Comparison of ENCODE assay signal across 9 mouse cellular contexts in the genomic region with DNA sequence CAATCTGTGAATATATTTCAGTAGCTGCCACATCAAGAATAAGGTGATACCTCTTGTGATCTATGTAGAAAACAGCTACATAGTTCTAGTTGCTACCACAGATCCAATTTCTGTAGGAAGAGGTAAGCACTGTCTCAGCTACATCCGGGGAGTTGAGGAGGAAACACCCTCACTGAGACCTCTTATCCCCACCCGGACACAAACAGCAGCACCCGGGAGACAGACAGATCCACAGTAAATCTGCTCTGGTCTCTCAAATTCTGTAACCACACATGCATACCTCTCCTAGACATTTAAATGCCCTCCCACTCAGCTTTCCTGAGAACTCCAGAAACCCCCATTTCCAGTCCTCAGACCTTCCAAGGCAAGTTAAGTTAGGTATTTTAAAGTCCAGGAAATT. TPM values are rescaled to one million over a fixed set of nuclear protein-coding genes. Genes with fewer than 3 reads are reported as not detected.
DNase-seq lines count a peak whose midpoint lies in the region; ATAC-seq and TF ChIP-seq lines count a peak whose summit lies in the region.
"Had no signal": no experiment of that assay in that cellular context is flagged by ENCODE, and none has a peak within 500 bp of the region (broad histone marks: within the 10 kb centered on the region; RNA-seq: fewer than 3 reads in every experiment).

No protein-coding gene starts in this region.

- no peaks in the 10 kb centered on the region for H3K9me3 ChIP-seq in heart, embryonic 12.5 days (replicated peaks)
- H3K9me3 ChIP-seq in forebrain, embryonic 12.5 days: no peaks in the 10 kb centered on the region
- H3K9me3 ChIP-seq in midbrain, postnatal 0 days (ENCODE audit: low read length): no peaks in the 10 kb centered on the region

- peaks cover 39% of the 10 kb centered on the region for H3K4me1 ChIP-seq in heart, embryonic 12.5 days (replicated peaks)
- H3K4me1 ChIP-seq in forebrain, embryonic 12.5 days: peaks cover 6% of the 10 kb centered on the region; the same call in 1 of the 2 replicates
- no peaks in the 10 kb centered on the region for H3K4me1 ChIP-seq in midbrain, postnatal 0 days (ENCODE audit: insufficient read depth, low read length)

- H3K9ac ChIP-seq in heart, embryonic 12.5 days: peak overlapping the region; percentile 84
- H3K9ac ChIP-seq in forebrain, embryonic 12.5 days: no peak overlapping the region
- H3K9ac ChIP-seq in midbrain, postnatal 0 days (replicated peaks; ENCODE audit: low read length, poor library complexity, severe bottlenecking): 0 out of 2 replicates have a peak overlapping the region, but pooled peaks have one; percentile 36

- peak overlapping the region; percentile 96 for H3K27ac ChIP-seq in heart, embryonic 12.5 days (ENCODE audit: poor library complexity, severe bottlenecking)
- no peak overlapping the region for H3K27ac ChIP-seq in forebrain, embryonic 12.5 days
- H3K27ac ChIP-seq in midbrain, postnatal 0 days (ENCODE audit: low read depth, low read length): no peak overlapping the region

- DNase-seq in heart, adult 11 months: no peak
- peak; percentile 13 for DNase-seq in kidney, postnatal 10 days
- no peak for DNase-seq in midbrain, postnatal 0 days (ENCODE audit: low spot score)
- no peak for DNase-seq in yolk sac, embryonic 10.5 days (ENCODE audit: low spot score)
- no peak for DNase-seq in urinary bladder, postnatal 25 days (ENCODE audit: low spot score)
- no peak for DNase-seq in layer of hippocampus, adult 9-10 months (ENCODE audit: low spot score)
- DNase-seq: cerebellum, postnatal 14 days had no signal

- WGBS in heart, embryonic 12.5 days: 3% methylated on average over 3 of the region's 3 CpGs
- WGBS in forebrain, embryonic 12.5 days: 64% methylated on average over 3 of the region's 3 CpGs
- 41% methylated on average over 3 of the region's 3 CpGs for WGBS in midbrain, postnatal 0 days

- H3K36me3 ChIP-seq in heart, embryonic 12.5 days: no peaks in the 10 kb centered on the region
- no peaks in the 10 kb centered on the region for H3K36me3 ChIP-seq in forebrain, embryonic 12.5 days (replicated peaks)
- H3K36me3 ChIP-seq in midbrain, postnatal 0 days (ENCODE audit: insufficient read depth, low read length): no peaks in the 10 kb centered on the region

- no peaks in the 10 kb centered on the region for H3K27me3 ChIP-seq in heart, embryonic 12.5 days (replicated peaks)
- H3K27me3 ChIP-seq in forebrain, embryonic 12.5 days: no peaks in the 10 kb centered on the region
- H3K27me3 ChIP-seq in midbrain, postnatal 0 days (ENCODE audit: insufficient read depth, low read length): no peaks in the 10 kb centered on the region

- TF ChIP-seq CTCF in midbrain, postnatal 0 days (IDR thresholded peaks at IDR 0.05): no peak

- peak overlapping the region; percentile 73 for H3K4me2 ChIP-seq in heart, embryonic 12.5 days
- H3K4me2 ChIP-seq in forebrain, embryonic 12.5 days: peak overlapping the region; percentile 71
- peak overlapping the region; percentile 94 for H3K4me2 ChIP-seq in midbrain, postnatal 0 days (ENCODE audit: low read depth, low read length, poor library complexity, severe bottlenecking)

- H3K4me3 ChIP-seq in heart, embryonic 12.5 days: peak overlapping the region; percentile 69
- H3K4me3 ChIP-seq in forebrain, embryonic 12.5 days (replicated peaks): no peak overlapping the region
- H3K4me3 ChIP-seq in midbrain, postnatal 0 days (ENCODE audit: low read depth, low read length): peak overlapping the region; percentile 77

- ATAC-seq in heart, embryonic 12.5 days (ENCODE audit: insufficient number of reproducible peaks, low FRiP score): no peak
- ATAC-seq in forebrain, embryonic 12.5 days (ENCODE audit: low FRiP score): no peak
- ATAC-seq in midbrain, postnatal 0 days (ENCODE audit: low FRiP score): no peak

RNA-seq across cellular contexts. Expression of gene Ghr, which starts 2.0 kb away (rescaled TPM):
- 68.8 and 70.4 TPM in 2 replicates for polyA plus RNA-seq in heart, embryonic 12.5 days (2016; fragmentation: Nextera tagmentation; extraction: Ambion mirVana)
- polyA plus RNA-seq in forebrain, embryonic 12.5 days (2016; fragmentation: Nextera tagmentation; extraction: Ambion mirVana): 9.1 and 10.6 TPM in 2 replicates
- total RNA-seq in midbrain, postnatal 0 days (2014; rRNA removed): 7.9 and 11.3 TPM in 2 replicates
- 9.7 and 11.8 TPM in 2 replicates for polyA plus RNA-seq in midbrain, postnatal 0 days (2015; fragmentation: Nextera tagmentation; extraction: Ambion mirVana)
